Mouse (Mus musculus): ENCODE results near the gene Coro7. TPM values are rescaled to one million over a fixed set of nuclear protein-coding genes. Genes with fewer than 3 reads are reported as not detected.

Coro7 gene
- polyA plus RNA-seq, 1 experiment, result 44.5 TPM

- no peak for DNase-seq (ENCODE audit: low read depth)
Observed at GRCm38 (mm10) chr16:4682628-4683179, 3.1 kb upstream of the Coro7 start.

GRCm38 (mm10) chr16:4680922-4681455, 1.4 kb upstream of the Coro7 start:
- DNase-seq (ENCODE audit: low read depth), result peak; percentile 65

DNA sequence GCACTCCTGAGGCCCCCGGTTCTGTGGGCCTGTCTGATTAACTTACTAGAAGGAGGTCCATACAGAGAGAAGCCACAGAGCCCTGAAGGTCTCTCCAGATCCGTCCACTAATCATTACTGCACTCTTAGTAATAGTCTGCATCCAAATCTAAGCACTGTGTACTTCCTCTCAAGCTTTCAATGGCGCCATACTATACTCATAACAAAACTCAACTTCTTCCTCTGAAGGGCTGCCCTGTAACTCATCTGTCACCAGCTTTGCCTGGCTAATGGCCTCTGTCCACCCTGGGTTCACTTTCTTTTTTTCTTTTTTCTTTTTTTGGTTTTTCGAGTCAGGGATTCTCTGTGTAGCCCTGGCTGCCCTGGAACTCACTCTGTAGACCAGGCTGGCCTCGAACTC, 1.5 kb downstream of the Coro7 start:
- no peak for DNase-seq (ENCODE audit: low read depth)

DNA sequence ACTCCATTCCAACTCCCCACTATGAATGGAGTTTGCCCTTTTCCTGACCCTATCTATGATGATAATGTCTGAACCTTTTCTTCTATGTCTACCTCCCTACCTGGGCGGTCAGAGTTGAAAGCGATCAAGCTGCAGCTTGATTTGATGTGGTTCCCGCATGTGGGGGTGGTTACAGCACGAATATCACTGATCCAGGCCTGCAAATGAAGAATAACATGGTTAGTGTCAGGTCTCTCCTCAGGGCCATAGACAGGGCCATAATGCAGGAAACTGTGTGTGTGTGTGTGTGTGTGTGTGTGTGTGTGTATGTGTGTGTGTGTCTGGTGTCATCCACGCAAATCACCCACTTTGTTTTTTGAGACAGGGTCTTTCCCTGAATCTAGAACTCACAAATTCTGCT, 2.7 kb downstream of the Coro7 start:
- DNase-seq (ENCODE audit: low read depth), result no peak

GRCm38 (mm10) chr16:4674091-4674490, 5.5 kb downstream of the Coro7 start:
- DNase-seq (ENCODE audit: low read depth), result no peak

- DNase-seq (ENCODE audit: low read depth), result no peak
Observed at GRCm38 (mm10) chr16:4670317-4670716, 9.3 kb downstream of the Coro7 start.

- no peak for DNase-seq (ENCODE audit: low read depth)
Observed at GRCm38 (mm10) chr16:4667190-4667808, 12.3 kb downstream of the Coro7 start.

- DNase-seq (ENCODE audit: low read depth), result no peak
Observed at GRCm38 (mm10) chr16:4665726-4666125, 13.9 kb downstream of the Coro7 start.

DNA sequence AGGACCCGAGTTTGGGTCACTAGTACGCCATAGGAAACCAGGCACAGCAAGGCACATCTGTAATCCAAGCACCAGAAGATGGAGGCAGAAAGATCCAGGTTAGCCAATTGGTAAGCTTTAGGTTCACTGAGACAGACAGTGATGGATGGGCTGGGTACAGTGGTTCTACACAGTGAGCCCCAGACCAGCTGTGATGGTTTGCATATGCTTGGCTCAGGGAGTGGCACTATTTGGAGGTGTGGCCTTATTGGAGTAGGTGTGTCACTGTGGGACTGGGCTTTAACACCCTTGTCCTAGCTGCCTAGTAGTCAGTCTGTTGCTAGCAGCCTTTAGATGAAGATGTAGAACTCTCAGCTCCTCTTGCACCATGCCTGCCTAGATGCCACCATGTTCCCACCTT, 15.8 kb downstream of the Coro7 start:
- DNase-seq (ENCODE audit: low read depth), result no peak

DNA sequence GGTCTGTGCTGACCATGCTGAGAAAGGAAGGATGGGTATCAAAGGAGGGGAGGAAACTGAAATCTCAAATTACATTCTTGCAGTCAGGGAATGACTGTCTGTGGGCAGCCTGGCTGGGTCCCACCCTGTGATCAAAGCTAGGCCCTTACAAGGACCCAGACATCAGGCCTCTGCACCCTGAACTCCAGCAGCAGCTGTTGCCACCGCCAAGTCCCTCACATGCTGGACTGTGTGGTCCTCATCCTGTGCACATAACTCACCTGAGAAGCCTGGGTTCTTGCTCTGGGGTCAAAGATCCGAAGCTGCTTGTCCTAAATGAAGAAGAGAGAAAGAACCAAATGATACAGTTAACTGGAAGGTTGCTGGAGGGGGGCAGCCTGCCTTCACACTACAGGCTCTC, 18.0 kb downstream of the Coro7 start:
- DNase-seq (ENCODE audit: low read depth), result no peak

GRCm38 (mm10) chr16:4659326-4659725, 20.3 kb downstream of the Coro7 start:
- DNase-seq (ENCODE audit: low read depth), result no peak

- no peak for DNase-seq (ENCODE audit: low read depth)
Observed at GRCm38 (mm10) chr16:4658781-4659245, 20.8 kb downstream of the Coro7 start.

- no peak for DNase-seq (ENCODE audit: low read depth)
Observed at GRCm38 (mm10) chr16:4656571-4657081, 23.0 kb downstream of the Coro7 start.

- no peak for DNase-seq (ENCODE audit: low read depth)
Observed at GRCm38 (mm10) chr16:4655764-4656570, 23.6 kb downstream of the Coro7 start.

DNA sequence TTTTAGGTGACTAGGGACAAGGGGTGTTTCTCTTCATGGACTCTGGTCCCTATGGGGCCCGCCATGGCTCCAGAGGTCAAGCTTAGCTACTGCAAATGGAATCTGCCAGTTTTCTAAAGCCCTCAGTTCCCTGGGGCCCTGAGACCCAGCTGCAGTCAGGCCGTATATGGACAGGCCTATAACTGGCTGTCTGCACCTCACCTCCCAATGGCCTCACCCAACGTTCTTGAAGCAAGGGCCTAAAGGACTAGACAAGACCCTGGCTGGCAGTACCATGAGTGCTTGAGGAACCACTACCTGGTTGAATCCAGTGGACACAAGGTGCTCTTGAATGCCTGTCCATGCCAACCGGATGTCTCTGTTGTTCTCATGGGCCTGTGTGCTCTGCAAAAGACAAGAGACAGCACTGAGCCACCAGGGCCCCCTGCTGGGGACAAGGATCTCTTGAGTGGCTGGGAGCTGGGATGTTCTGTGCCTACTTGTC, 24.3 kb downstream of the Coro7 start:
- DNase-seq (ENCODE audit: low read depth), result no peak

- no peak for DNase-seq (ENCODE audit: low read depth)
Observed at GRCm38 (mm10) chr16:4654706-4655105, 24.9 kb downstream of the Coro7 start.

GRCm38 (mm10) chr16:4652707-4653416, 26.7 kb downstream of the Coro7 start:
- no peak for DNase-seq (ENCODE audit: low read depth)

DNA sequence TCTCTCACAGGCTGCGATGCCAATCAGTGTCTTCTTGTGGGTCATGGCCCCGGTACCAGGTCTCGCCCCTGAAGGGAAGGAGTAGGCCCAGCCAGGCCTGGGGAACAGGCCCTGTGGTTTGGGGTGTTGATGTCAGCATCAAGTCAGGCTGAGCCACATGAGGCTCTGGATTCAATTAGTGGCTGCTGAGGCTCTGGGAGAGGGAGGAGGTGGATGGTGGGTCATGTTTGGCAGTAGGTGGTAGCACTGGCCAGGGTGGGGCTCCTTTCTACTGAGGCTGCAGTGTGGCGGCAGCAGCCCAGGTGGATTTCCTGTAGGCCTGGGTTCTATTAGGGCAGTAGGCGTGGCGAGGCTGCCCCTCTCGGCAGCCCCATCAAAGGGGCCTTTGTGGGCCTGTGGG, 28.0 kb downstream of the Coro7 start:
- DNase-seq (ENCODE audit: low read depth), result no peak

DNA sequence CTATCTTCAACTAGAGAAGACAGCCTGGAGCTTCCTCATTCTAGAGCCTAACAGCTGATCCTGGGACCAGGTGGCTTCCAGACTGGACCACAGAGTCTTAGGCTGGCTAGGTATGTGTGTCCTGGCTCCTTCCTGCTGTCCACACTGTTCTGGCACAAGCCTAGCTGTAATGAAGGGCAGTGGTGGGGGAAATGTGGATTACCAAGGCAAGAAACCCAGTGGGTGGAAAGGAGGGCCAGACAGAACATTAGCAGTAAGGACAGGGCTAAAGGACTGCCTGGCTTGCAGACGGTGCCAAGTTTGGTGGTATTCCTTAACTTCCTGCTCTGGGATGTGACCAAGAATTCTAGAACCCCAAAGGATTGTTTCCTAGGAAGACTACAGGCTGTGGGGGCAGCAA, 28.5 kb downstream of the Coro7 start:
- no peak for DNase-seq (ENCODE audit: low read depth)

DNA sequence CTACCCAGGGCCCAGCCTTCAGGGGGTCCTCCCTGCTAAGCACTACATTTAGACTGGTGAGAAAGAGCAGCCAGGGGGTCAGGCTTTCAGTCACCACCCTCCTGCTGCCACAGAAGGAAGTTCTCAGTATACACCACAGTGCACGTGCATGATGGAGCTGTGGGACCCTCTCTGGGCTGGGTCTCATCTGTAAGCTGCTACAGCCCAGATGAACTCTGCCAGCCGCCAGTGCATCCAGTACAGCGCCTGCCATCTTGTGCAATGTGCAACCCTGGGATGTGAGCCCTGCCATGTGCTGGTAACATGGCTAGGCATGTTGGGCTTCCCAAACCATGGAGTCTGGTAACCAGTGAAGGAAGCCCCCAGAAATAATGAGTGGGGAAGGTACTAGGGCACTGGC, 29.4 kb downstream of the Coro7 start:
- no peak for DNase-seq (ENCODE audit: low read depth)

- DNase-seq (ENCODE audit: low read depth), result no peak
Observed at GRCm38 (mm10) chr16:4649692-4650091, 29.9 kb downstream of the Coro7 start.

DNA sequence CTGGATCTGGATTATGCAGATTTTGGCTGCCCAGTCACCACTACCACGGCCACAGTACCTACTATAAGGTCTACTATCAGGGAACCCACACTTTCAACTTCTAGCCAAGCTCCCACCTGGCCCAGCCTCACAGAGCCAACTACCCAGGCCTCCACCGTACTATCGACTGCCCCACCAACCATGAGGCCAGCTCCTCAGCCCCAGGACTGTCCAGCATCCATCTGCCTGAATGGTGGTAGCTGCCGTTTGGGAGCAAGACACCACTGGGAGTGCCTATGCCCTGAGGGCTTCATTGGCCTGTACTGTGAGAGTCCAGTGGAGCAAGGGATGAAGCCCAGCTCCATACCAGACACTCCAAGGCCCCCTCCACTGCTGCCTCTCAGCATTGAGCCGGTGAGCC, 30.4 kb downstream of the Coro7 start:
- DNase-seq (ENCODE audit: low read depth), result no peak

All from gonadal fat pad, adult 2 months (tissue).